Mouse (Mus musculus) forebrain, embryonic 14.5 days (tissue): ENCODE measurements around the gene Olfr1085. TPM values are rescaled to one million over a fixed set of nuclear protein-coding genes. Genes with fewer than 3 reads are reported as not detected.
"Not testable (repeated sequence)": the region's sequence is repeated elsewhere in the genome, so short reads cannot be mapped to it uniquely, and the experiment has no call there.

Source experiments
- ATAC-seq: fragments of 200-750 bp; cut with Nextera tagmentation; 2 replicates; pipeline ENCODE4 v1.8.0; 2017; ENCODE audit warnings: mild to moderate bottlenecking, moderate library complexity
- DNase-seq: peaks from one replicate; pipeline ENCODE4 v3.0.0-alpha.2; 2015; ENCODE audit warnings: low spot score
- H3K27ac ChIP-seq: fragments of 300-500 bp; sonication (generic); 2 replicates; pipeline ENCODE4 v1.5.1; 2014; ENCODE audit warnings: low read depth, mild to moderate bottlenecking, control low read depth, low read length, moderate library complexity
- H3K27me3 ChIP-seq: fragments of 300-500 bp; sonication (generic); replicated peaks from 2 replicates; pipeline ENCODE4 v1.6.1; 2014; ENCODE audit warnings: low read length, control low read depth, mixed read lengths; ENCODE audit not compliant: control insufficient read depth, insufficient read depth
- H3K36me3 ChIP-seq: fragments of 300-500 bp; sonication (generic); 2 replicates; pipeline ENCODE4 v1.6.1; 2014; ENCODE audit warnings: low read length, control low read depth; ENCODE audit not compliant: control insufficient read depth, insufficient read depth
- H3K4me1 ChIP-seq: fragments of 300-500 bp; sonication (generic); 2 replicates; pipeline ENCODE4 v1.6.1; 2014; ENCODE audit warnings: antibody characterized with exemption, low read length, control low read depth; ENCODE audit not compliant: control insufficient read depth, insufficient read depth
- H3K4me2 ChIP-seq: fragments of 300-500 bp; sonication (generic); 2 replicates; pipeline ENCODE4 v1.6.1; 2014; ENCODE audit warnings: mild to moderate bottlenecking, control low read depth, low read length
- H3K4me3 ChIP-seq: fragments of 300-500 bp; sonication (generic); 2 replicates; pipeline ENCODE4 v1.5.1; 2014; ENCODE audit warnings: low read depth, low read length, control low read depth
- H3K9ac ChIP-seq: fragments of 300-500 bp; sonication (generic); 2 replicates; pipeline ENCODE4 v1.6.1; 2014; ENCODE audit warnings: mild to moderate bottlenecking, low read length, control low read depth, moderate library complexity
- H3K9me3 ChIP-seq: fragments of 300-500 bp; sonication (generic); replicated peaks from 2 replicates; pipeline ENCODE4 v1.6.1; 2016; ENCODE audit warnings: low read length, control low read depth, mixed read lengths; ENCODE audit not compliant: control insufficient read depth
- WGBS: fragments of 180-500 bp; shearing (Covaris S2); extraction: QIAGEN DNeasy Blood & Tissue Kit; methylation state at CpG from one replicate; pipeline ENCODE4 v1.1.7; 2014; 5-methylcytosine and 5-hydroxymethylcytosine counted together
- polyA plus RNA-seq: library from polyadenylated mRNA; unstranded; fragments of >200 nt; fragmentation: Nextera tagmentation; extraction: Ambion mirVana; gene quantifications from 2 replicates; pipeline ENCODE4 v1.2.1, GENCODE M21; 2014

Gene Olfr1085
- not detected in 2 replicates for polyA plus RNA-seq

DNA sequence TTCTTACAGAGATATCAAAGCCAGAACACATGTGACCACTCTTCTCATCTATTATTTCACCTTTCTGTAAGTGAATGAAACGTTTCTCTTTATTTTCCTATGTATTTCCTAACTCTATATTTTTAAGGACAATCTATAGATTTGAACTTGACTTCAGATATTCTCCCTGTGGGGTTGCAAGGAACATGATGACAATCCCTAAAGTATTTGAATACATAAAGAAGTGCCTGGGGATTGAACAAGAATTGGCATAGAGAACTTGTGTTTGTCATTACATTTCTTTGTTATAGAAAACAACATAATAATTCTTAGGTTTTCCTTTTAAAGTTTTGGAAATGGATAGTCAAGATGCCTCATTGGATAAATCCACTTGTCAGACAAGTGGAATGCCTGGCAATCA, at the start of gene Olfr1085:
Gene Olfr1085, minus strand, starts transcription at position 101 of the 400 bp plus-strand sequence.
- H3K4me1 ChIP-seq, result no peaks in the 10 kb centered on the region
- no peaks in the 10 kb centered on the region for H3K9me3 ChIP-seq
- H3K9ac ChIP-seq, result no peak within 1 kb of the TSS
- no peak within 1 kb of the TSS for H3K4me3 ChIP-seq
- H3K27me3 ChIP-seq, result no peaks in the 10 kb centered on the region
- no peak for ATAC-seq
- DNase-seq, result no peak
- no peaks in the 10 kb centered on the region for H3K36me3 ChIP-seq
- 36% methylated on average over 1 of the region's 1 CpGs for WGBS
- H3K4me2 ChIP-seq, result no peak within 1 kb of the TSS
- H3K27ac ChIP-seq, result no peak within 1 kb of the TSS

DNA sequence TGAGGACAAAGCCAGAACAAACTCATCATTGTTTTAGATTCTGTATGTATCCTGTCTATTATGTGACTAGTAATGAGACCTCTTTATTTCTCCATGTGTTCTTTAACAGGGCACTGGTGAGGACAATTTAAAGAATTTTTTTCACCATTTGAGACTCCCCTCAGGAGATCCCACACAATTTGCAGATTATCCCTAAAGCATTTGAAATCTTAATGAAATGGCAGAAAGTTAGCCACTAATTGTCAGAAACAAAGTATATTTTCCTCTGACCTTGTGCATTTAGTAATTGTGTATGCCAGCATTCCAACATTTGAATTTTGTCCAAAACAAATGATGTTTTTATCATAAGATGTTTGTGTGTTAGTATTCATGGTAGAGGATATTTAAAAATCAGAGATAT, 36.5 kb upstream of the Olfr1085 start, which contains the start of gene Olfr1087:
Gene Olfr1087, minus strand, starts transcription at position 101 of the 400 bp plus-strand sequence.
- ATAC-seq (no peak), DNase-seq (no peak)
- Histone ChIP-seq H3K9me3 (no peaks in the 10 kb centered on the region), H3K4me1 (no peaks in the 10 kb centered on the region), H3K36me3 (no peaks in the 10 kb centered on the region), H3K4me3 (no peak within 1 kb of the TSS), H3K27me3 (no peaks in the 10 kb centered on the region), H3K9ac (no peak within 1 kb of the TSS), H3K27ac (no peak within 1 kb of the TSS), H3K4me2 (no peak within 1 kb of the TSS)

DNA sequence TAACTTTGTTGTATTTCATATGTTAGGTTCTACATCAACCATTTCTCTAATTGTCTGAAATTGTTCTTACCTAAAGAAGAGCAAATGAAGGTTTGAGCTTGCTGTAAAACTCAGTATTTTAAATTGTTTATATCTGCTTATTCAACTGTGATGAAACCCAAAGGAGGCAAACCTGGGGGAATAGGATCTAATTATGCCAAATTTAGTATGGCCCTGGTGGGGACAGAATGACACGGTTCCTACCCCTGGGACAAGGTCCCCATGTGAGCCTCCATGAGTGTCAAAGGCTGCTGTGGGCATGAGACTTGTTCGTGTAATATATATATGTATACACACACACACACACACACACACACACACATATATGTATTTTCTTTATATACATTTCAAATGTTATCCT, 18.2 kb upstream of the Olfr1085 start, which contains the start of gene Olfr1086:
Gene Olfr1086, minus strand, starts transcription at position 101 of the 400 bp plus-strand sequence.
- H3K9ac ChIP-seq, result no peak within 1 kb of the TSS
- H3K4me3 ChIP-seq, result no peak within 1 kb of the TSS
- no peak within 1 kb of the TSS for H3K27ac ChIP-seq
- no peaks in the 10 kb centered on the region for H3K27me3 ChIP-seq
- no peak for DNase-seq
- no peak for ATAC-seq
- H3K36me3 ChIP-seq, result no peaks in the 10 kb centered on the region
- H3K4me1 ChIP-seq, result no peaks in the 10 kb centered on the region
- H3K4me2 ChIP-seq, result no peak within 1 kb of the TSS
- no peaks in the 10 kb centered on the region for H3K9me3 ChIP-seq
- WGBS, result 75% methylated on average over 2 of the region's 2 CpGs

DNA sequence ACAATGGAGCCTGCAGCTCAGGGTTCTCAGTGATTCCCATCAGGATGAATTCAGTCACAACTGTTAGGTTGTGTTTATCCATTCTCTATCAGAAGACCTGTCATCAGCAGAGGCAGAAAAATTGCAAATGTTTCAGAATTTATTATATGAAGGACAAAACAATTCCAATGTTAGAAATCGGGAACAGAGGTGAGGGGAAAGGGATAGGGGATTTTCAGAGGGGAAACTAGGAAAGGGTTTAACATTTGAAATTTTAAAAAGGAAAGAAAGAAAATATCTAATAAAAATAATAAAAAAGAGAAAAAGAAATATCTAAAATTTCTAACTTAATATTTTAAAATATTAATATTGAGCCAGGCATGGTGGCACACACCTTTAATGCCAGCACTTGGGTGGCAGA, 22.2 kb downstream of the Olfr1085 start, which contains the start of gene Olfr1084:
Gene Olfr1084, minus strand, starts transcription at position 101 of the 400 bp plus-strand sequence.
- not testable (repeated sequence) for H3K9ac ChIP-seq

More for the DNA sequence above, 22.2 kb downstream of the Olfr1085 start, which contains the start of gene Olfr1084:
- H3K27me3 ChIP-seq, H3K36me3 ChIP-seq, H3K27ac ChIP-seq, H3K4me3 ChIP-seq, ATAC-seq, H3K4me1 ChIP-seq, H3K9me3 ChIP-seq, DNase-seq, H3K4me2 ChIP-seq: not testable (repeated sequence)
- 92% methylated on average over 1 of the region's 1 CpGs for WGBS

Other genes with a start within 250 kb of the Olfr1085 start
- gene Olfr1061, start 248.0 kb downstream of the Olfr1085 start, polyA plus RNA-seq, result not detected in 2 replicates
- gene Olfr1062, start 235.3 kb downstream of the Olfr1085 start, polyA plus RNA-seq, result not detected in 2 replicates
- not detected in 2 replicates for gene Olfr1065, start 211.4 kb downstream of the Olfr1085 start, polyA plus RNA-seq
- not detected in 2 replicates for gene Olfr1066, start 205.8 kb downstream of the Olfr1085 start, polyA plus RNA-seq
- gene Olfr228, start 174.6 kb downstream of the Olfr1085 start, polyA plus RNA-seq, result not detected in 2 replicates
- not detected in 2 replicates for gene Olfr1076, start 153.6 kb downstream of the Olfr1085 start, polyA plus RNA-seq
- gene Olfr1079, start 119.5 kb downstream of the Olfr1085 start, polyA plus RNA-seq, result not detected in 2 replicates
- not detected in 2 replicates for gene Olfr1080, start 103.8 kb downstream of the Olfr1085 start, polyA plus RNA-seq
- not detected in 2 replicates for gene Olfr1082, start 63.1 kb downstream of the Olfr1085 start, polyA plus RNA-seq
- not detected in 2 replicates for gene Olfr1084, start 22.3 kb downstream of the Olfr1085 start, polyA plus RNA-seq
- not detected in 2 replicates for gene Olfr1086, start 18.1 kb upstream of the Olfr1085 start, polyA plus RNA-seq
- not detected in 2 replicates for gene Olfr1087, start 36.4 kb upstream of the Olfr1085 start, polyA plus RNA-seq
- gene Olfr1089, start 71.7 kb upstream of the Olfr1085 start, polyA plus RNA-seq, result not detected in 2 replicates
- gene Olfr1090, start 97.0 kb upstream of the Olfr1085 start, polyA plus RNA-seq, result not detected in 2 replicates
- gene Olfr1093, start 120.5 kb upstream of the Olfr1085 start, polyA plus RNA-seq, result not detected in 2 replicates
- gene Olfr141, start 148.0 kb upstream of the Olfr1085 start, polyA plus RNA-seq, result not detected in 2 replicates
- not detected in 2 replicates for gene Olfr1094, start 162.6 kb upstream of the Olfr1085 start, polyA plus RNA-seq
- gene Olfr1095, start 189.7 kb upstream of the Olfr1085 start, polyA plus RNA-seq, result not detected in 2 replicates
- gene Gm13723, start 212.8 kb upstream of the Olfr1085 start, polyA plus RNA-seq, result not detected in 2 replicates
- gene Olfr1097, start 230.2 kb upstream of the Olfr1085 start, polyA plus RNA-seq, result not detected in 2 replicates